Mouse (Mus musculus) forebrain, embryonic 11.5 days (tissue): ENCODE measurements around the gene Tex264. TPM values are rescaled to one million over a fixed set of nuclear protein-coding genes. Genes with fewer than 3 reads are reported as not detected.
"Not testable (repeated sequence)": the region's sequence is repeated elsewhere in the genome, so short reads cannot be mapped to it uniquely, and the experiment has no call there.

Experiments
- ATAC-seq: fragments of 200-750 bp; cut with Nextera tagmentation; replicated peaks from 2 replicates; pipeline ENCODE4 v1.8.0; 2017; ENCODE audit warnings: moderate TSS enrichment; ENCODE audit not compliant: low FRiP score
- DNase-seq: peaks from one replicate; pipeline ENCODE4 v3.0.0-alpha.2; 2017; ENCODE audit warnings: low spot score
- H3K27ac ChIP-seq: fragments of 300-500 bp; sonication (generic); 2 replicates; pipeline ENCODE4 v1.5.1; 2014; ENCODE audit warnings: low read depth, low read length
- H3K27me3 ChIP-seq: fragments of 300-500 bp; sonication (generic); 2 replicates; pipeline ENCODE4 v1.6.1; 2014; ENCODE audit warnings: mild to moderate bottlenecking, low read length, mixed read lengths; ENCODE audit not compliant: control insufficient read depth, insufficient read depth
- H3K36me3 ChIP-seq: fragments of 300-500 bp; sonication (generic); 2 replicates; pipeline ENCODE4 v1.6.1; 2014; ENCODE audit warnings: mild to moderate bottlenecking, low read length, moderate library complexity, mixed read lengths; ENCODE audit not compliant: control insufficient read depth, insufficient read depth
- H3K4me1 ChIP-seq: fragments of 300-500 bp; sonication (generic); replicated peaks from 2 replicates; pipeline ENCODE4 v1.6.1; 2014; ENCODE audit warnings: low read length, mixed read lengths; ENCODE audit not compliant: control insufficient read depth, insufficient read depth
- H3K4me2 ChIP-seq: fragments of 300-500 bp; sonication (generic); 2 replicates; pipeline ENCODE4 v1.6.1; 2014; ENCODE audit warnings: low read depth, mild to moderate bottlenecking, low read length, moderate library complexity, mixed read lengths; ENCODE audit not compliant: severe bottlenecking
- H3K4me3 ChIP-seq: fragments of 300-500 bp; sonication (generic); 2 replicates; pipeline ENCODE4 v1.5.1; 2014; ENCODE audit warnings: low read depth, low read length
- H3K9ac ChIP-seq: fragments of 300-500 bp; sonication (generic); 2 replicates; pipeline ENCODE4 v1.6.1; 2014; ENCODE audit warnings: low read length
- H3K9me3 ChIP-seq: fragments of 300-500 bp; sonication (generic); 2 replicates; pipeline ENCODE4 v1.6.1; 2016; ENCODE audit warnings: low read length, mixed read lengths; ENCODE audit not compliant: control insufficient read depth
- WGBS: fragments of 180-500 bp; shearing (Covaris S2); extraction: QIAGEN DNeasy Blood & Tissue Kit; methylation state at CpG from one replicate; pipeline ENCODE4 v1.1.7; 2014; 5-methylcytosine and 5-hydroxymethylcytosine counted together
- polyA plus RNA-seq: library from polyadenylated mRNA; unstranded; fragments of >200 nt; fragmentation: Nextera tagmentation; extraction: Ambion mirVana; gene quantifications from 2 replicates; pipeline ENCODE4 v1.2.1, GENCODE M21; 2014

Gene Tex264
- polyA plus RNA-seq, 1 experiment from 2014 or later, result 31.9 TPM

- Histone ChIP-seq H3K4me3 (no peak overlapping the region), H3K9me3 (no peaks in the 10 kb centered on the region), H3K36me3 (no peaks in the 10 kb centered on the region), H3K27me3 (no peaks in the 10 kb centered on the region), H3K9ac (no peak overlapping the region), H3K4me2 (no peak overlapping the region), H3K4me1 (no peaks in the 10 kb centered on the region), H3K27ac (no peak overlapping the region)
- DNase-seq (no peak), ATAC-seq (no peak)
- WGBS, result 50% methylated on average over 5 of the region's 5 CpGs
Measured at GRCm38 (mm10) chr9:106641346-106641745, 44.4 kb downstream of the Tex264 start.

- H3K9ac ChIP-seq, result no peak overlapping the region
- DNase-seq, result no peak
- no peaks in the 10 kb centered on the region for H3K36me3 ChIP-seq
- no peaks in the 10 kb centered on the region for H3K27me3 ChIP-seq
- WGBS, result 92% methylated on average over 8 of the region's 8 CpGs
- no peak overlapping the region for H3K4me2 ChIP-seq
- H3K9me3 ChIP-seq, result no peaks in the 10 kb centered on the region
- no peak for ATAC-seq
- H3K4me3 ChIP-seq, result no peak overlapping the region
- H3K27ac ChIP-seq, result no peak overlapping the region
- H3K4me1 ChIP-seq, result no peaks in the 10 kb centered on the region
Measured at GRCm38 (mm10) chr9:106638154-106638553, 47.6 kb downstream of the Tex264 start.

GRCm38 (mm10) chr9:106632185-106632584 is 53.5 kb downstream of the Tex264 start:
- DNase-seq, result no peak
- WGBS, result 63% methylated on average over 5 of the region's 5 CpGs
- no peaks in the 10 kb centered on the region for H3K4me1 ChIP-seq
- no peak overlapping the region for H3K27ac ChIP-seq
- H3K4me3 ChIP-seq, result no peak overlapping the region
- no peak overlapping the region for H3K4me2 ChIP-seq
- ATAC-seq, result no peak
- no peak overlapping the region for H3K9ac ChIP-seq
- no peaks in the 10 kb centered on the region for H3K9me3 ChIP-seq
- no peaks in the 10 kb centered on the region for H3K36me3 ChIP-seq
- no peaks in the 10 kb centered on the region for H3K27me3 ChIP-seq

- ATAC-seq, H3K9me3 ChIP-seq, H3K4me3 ChIP-seq, H3K27ac ChIP-seq, H3K27me3 ChIP-seq, DNase-seq, H3K36me3 ChIP-seq, H3K4me1 ChIP-seq, H3K4me2 ChIP-seq, H3K9ac ChIP-seq: not testable (repeated sequence)
- WGBS, result 30% methylated on average over 8 of the region's 8 CpGs
Measured at GRCm38 (mm10) chr9:106627796-106628195, 57.9 kb downstream of the Tex264 start.

GRCm38 (mm10) chr9:106626282-106626681 is 59.4 kb downstream of the Tex264 start, which contains the start of gene Iqcf6:
Gene Iqcf6 (plus strand): TSS chr9:106626582.
- no peak within 1 kb of the TSS for H3K9ac ChIP-seq
- H3K4me3 ChIP-seq, result no peak within 1 kb of the TSS
- no peaks in the 10 kb centered on the region for H3K36me3 ChIP-seq
- no peak for DNase-seq
- H3K4me2 ChIP-seq, result no peak within 1 kb of the TSS
- no peaks in the 10 kb centered on the region for H3K27me3 ChIP-seq
- no peak for ATAC-seq
- no peaks in the 10 kb centered on the region for H3K9me3 ChIP-seq
- WGBS, result 84% methylated on average over 2 of the region's 2 CpGs
- no peaks in the 10 kb centered on the region for H3K4me1 ChIP-seq
- H3K27ac ChIP-seq, result no peak within 1 kb of the TSS

GRCm38 (mm10) chr9:106617496-106617895 is 68.2 kb downstream of the Tex264 start:
- Histone ChIP-seq H3K9me3 (no peaks in the 10 kb centered on the region), H3K27me3 (no peaks in the 10 kb centered on the region), H3K9ac (no peak overlapping the region), H3K4me2 (no peak overlapping the region), H3K4me3 (no peak overlapping the region), H3K27ac (no peak overlapping the region), H3K36me3 (no peaks in the 10 kb centered on the region), H3K4me1 (no peaks in the 10 kb centered on the region)
- ATAC-seq (no peak), DNase-seq (no peak)
- WGBS, result 88% methylated on average over 3 of the region's 3 CpGs

GRCm38 (mm10) chr9:106616306-106616705 is 69.4 kb downstream of the Tex264 start:
- no peak for DNase-seq
- Histone ChIP-seq H3K4me2 (no peak overlapping the region), H3K9me3 (no peaks in the 10 kb centered on the region), H3K9ac (no peak overlapping the region), H3K36me3 (no peaks in the 10 kb centered on the region), H3K4me3 (no peak overlapping the region), H3K27me3 (no peaks in the 10 kb centered on the region), H3K27ac (no peak overlapping the region), H3K4me1 (no peaks in the 10 kb centered on the region)
- no peak for ATAC-seq
- WGBS, result 89% methylated on average over 9 of the region's 9 CpGs

- Histone ChIP-seq H3K27ac (no peak overlapping the region), H3K4me2 (no peak overlapping the region), H3K9me3 (no peaks in the 10 kb centered on the region), H3K9ac (no peak overlapping the region), H3K36me3 (no peaks in the 10 kb centered on the region), H3K4me3 (no peak overlapping the region), H3K27me3 (no peaks in the 10 kb centered on the region), H3K4me1 (no peaks in the 10 kb centered on the region)
- 46% methylated on average over 3 of the region's 3 CpGs for WGBS
- no peak for DNase-seq
- no peak for ATAC-seq
Measured at GRCm38 (mm10) chr9:106614616-106615015, 71.1 kb downstream of the Tex264 start.

- no peak overlapping the region for H3K27ac ChIP-seq
- H3K4me3 ChIP-seq, result no peak overlapping the region
- H3K4me2 ChIP-seq, result no peak overlapping the region
- ATAC-seq (no peak), DNase-seq (no peak)
- WGBS, result 71% methylated on average over 2 of the region's 2 CpGs
- H3K36me3 ChIP-seq, result no peaks in the 10 kb centered on the region
- H3K27me3 ChIP-seq, result no peaks in the 10 kb centered on the region
- H3K4me1 ChIP-seq, result no peaks in the 10 kb centered on the region
- H3K9me3 ChIP-seq, result no peaks in the 10 kb centered on the region
- no peak overlapping the region for H3K9ac ChIP-seq
Measured at GRCm38 (mm10) chr9:106613951-106614350, 71.8 kb downstream of the Tex264 start.
